Mouse (Mus musculus) fat pad, adult 2 months (tissue): ENCODE results near the gene Hist2h3c2.
"Not testable (repeated sequence)": the region's sequence is repeated elsewhere in the genome, so short reads cannot be mapped to it uniquely, and the experiment has no call there.

Experiments
- DNase-seq: peaks from one replicate; pipeline ENCODE4 v3.0.0-alpha.2; 2011; ENCODE audit warnings: low read depth, low spot score; ENCODE audit errors: extremely low read depth

Hist2h3c2 gene

GRCm38 (mm10) chr3:96238954-96239793 lies at the start of gene Hist2h3c2:
Gene Hist2h3c2, minus strand, starts transcription at chr3:96239127.
- not testable (repeated sequence) for DNase-seq

- DNase-seq: not testable (repeated sequence)
Observed at GRCm38 (mm10) chr3:96287334-96287733, 48.4 kb upstream of the Hist2h3c2 start.

- DNase-seq: no peak
Observed at GRCm38 (mm10) chr3:96284457-96284856, 45.5 kb upstream of the Hist2h3c2 start.

- DNase-seq: no peak
Observed at GRCm38 (mm10) chr3:96280660-96281059, 41.7 kb upstream of the Hist2h3c2 start.

GRCm38 (mm10) chr3:96277800-96278624 lies 39.1 kb upstream of the Hist2h3c2 start:
- DNase-seq: no peak

GRCm38 (mm10) chr3:96277428-96277799 lies 38.5 kb upstream of the Hist2h3c2 start:
- no peak for DNase-seq

GRCm38 (mm10) chr3:96273591-96274465 lies 34.9 kb upstream of the Hist2h3c2 start:
- DNase-seq: no peak

GRCm38 (mm10) chr3:96269511-96270474 lies 30.9 kb upstream of the Hist2h3c2 start, which contains the start of gene Hist2h2bb:
Gene Hist2h2bb, plus strand, starts transcription at chr3:96269752.
- no peak for DNase-seq

GRCm38 (mm10) chr3:96268776-96269378 lies 29.9 kb upstream of the Hist2h3c2 start:
- not testable (repeated sequence) for DNase-seq

- DNase-seq: no peak
Observed at GRCm38 (mm10) chr3:96268051-96268775, 29.3 kb upstream of the Hist2h3c2 start, which contains the start of gene Hist2h3b. Gene Hist2h3b, plus strand, starts transcription at chr3:96268654.

GRCm38 (mm10) chr3:96267541-96267940 lies 28.6 kb upstream of the Hist2h3c2 start:
- DNase-seq: no peak

- DNase-seq: no peak
Observed at GRCm38 (mm10) chr3:96266132-96266710, 27.3 kb upstream of the Hist2h3c2 start.

GRCm38 (mm10) chr3:96264404-96264949 lies 25.6 kb upstream of the Hist2h3c2 start:
- no peak for DNase-seq

GRCm38 (mm10) chr3:96263558-96264403 lies 24.9 kb upstream of the Hist2h3c2 start:
- DNase-seq: no peak

- no peak for DNase-seq
Observed at GRCm38 (mm10) chr3:96262979-96263550, 24.1 kb upstream of the Hist2h3c2 start, which contains the start of gene Hist2h4. Gene Hist2h4, minus strand, starts transcription at chr3:96263311.

GRCm38 (mm10) chr3:96262216-96262875 lies 23.4 kb upstream of the Hist2h3c2 start:
- no peak for DNase-seq
